Mouse (Mus musculus) ES-Bruce4 (cell line): ENCODE measurements around the gene Rtkn. TPM values are rescaled to one million over a fixed set of nuclear protein-coding genes. Genes with fewer than 3 reads are reported as not detected.

Experiments
- H3K27ac ChIP-seq: 2 replicates; pipeline ENCODE4 v1.5.1; 2012; ENCODE audit warnings: low read length, inconsistent platforms; ENCODE audit not compliant: insufficient read depth
- H3K27me3 ChIP-seq: 2 replicates; pipeline ENCODE4 v1.6.1; 2012; ENCODE audit warnings: mild to moderate bottlenecking, low read length, inconsistent platforms; ENCODE audit not compliant: control insufficient read depth, poor library complexity, insufficient read depth, severe bottlenecking
- H3K36me3 ChIP-seq: 2 replicates; pipeline ENCODE4 v1.6.1; 2012; ENCODE audit warnings: inconsistent platforms, mild to moderate bottlenecking, low read length, moderate library complexity; ENCODE audit not compliant: control insufficient read depth, poor library complexity, insufficient read depth, severe bottlenecking
- H3K4me1 ChIP-seq: one replicate; pipeline ENCODE4 v1.8.1; 2011; ENCODE audit warnings: low read length; ENCODE audit not compliant: control insufficient read depth, insufficient read depth
- H3K4me3 ChIP-seq: 2 replicates; pipeline ENCODE4 v1.5.1; 2011; ENCODE audit warnings: low read depth, mild to moderate bottlenecking, low read length
- H3K9ac ChIP-seq: 2 replicates; pipeline ENCODE4 v1.6.1; 2012; ENCODE audit warnings: low read depth, mild to moderate bottlenecking, inconsistent platforms; ENCODE audit not compliant: poor library complexity, severe bottlenecking
- H3K9me3 ChIP-seq: replicated peaks from 2 replicates; pipeline ENCODE4 v1.6.1; 2012; ENCODE audit warnings: mild to moderate bottlenecking, low read length, inconsistent platforms; ENCODE audit not compliant: control insufficient read depth, poor library complexity, insufficient read depth, severe bottlenecking
- CTCF ChIP-seq: IDR thresholded peaks from one replicate; pipeline ENCODE4 v1.8.1; 2011; ENCODE audit warnings: low read depth, low read length
- EP300 ChIP-seq: IDR thresholded peaks from 2 replicates; pipeline ENCODE4 v1.6.1; 2011; ENCODE audit warnings: low read depth, low read length; ENCODE audit not compliant: insufficient read depth
- POLR2A ChIP-seq: IDR thresholded peaks from one replicate; pipeline ENCODE4 v1.8.1; 2011; ENCODE audit warnings: low read length; ENCODE audit not compliant: insufficient read depth
- polyA plus RNA-seq: library from polyadenylated mRNA; stranded (reverse); fragments of >200 nt; gene quantifications from 2 replicates; pipeline ENCODE4 v1.2.4, GENCODE M21; 2011; ENCODE audit warnings: low read depth; ENCODE audit not compliant: missing spikeins, insufficient read depth, insufficient read length

Gene Rtkn
- polyA plus RNA-seq, 1 experiment, result 10.4 TPM

- H3K36me3 ChIP-seq, result 0 out of 2 replicates have a peak, but pooled peaks cover 4% of the 10 kb centered on the region
- H3K9me3 ChIP-seq, result no peaks in the 10 kb centered on the region
- TF ChIP-seq EP300 (no peak), POLR2A (peak; percentile 47), CTCF (no peak)
- H3K4me1 ChIP-seq, result no peaks in the 10 kb centered on the region
- peak within 1 kb of the TSS; percentile 86 for H3K9ac ChIP-seq
- H3K4me3 ChIP-seq, result peak within 1 kb of the TSS; percentile 85
- H3K27me3 ChIP-seq, result no peaks in the 10 kb centered on the region
- peak within 1 kb of the TSS; percentile 25 for H3K27ac ChIP-seq
Measured at GRCm38 (mm10) chr6:83120930-83121862, 14.1 kb upstream of the Rtkn start, which contains the start of gene Wbp1. Wbp1 (minus strand) TSS chr6:83121559.

GRCm38 (mm10) chr6:83121863-83122710 is 13.2 kb upstream of the Rtkn start:
- H3K36me3 ChIP-seq, result 0 out of 2 replicates have a peak, but pooled peaks cover under 1% of the 10 kb centered on the region
- peak overlapping the region; percentile 86 for H3K9ac ChIP-seq
- peak overlapping the region; percentile 85 for H3K4me3 ChIP-seq
- no peaks in the 10 kb centered on the region for H3K27me3 ChIP-seq
- H3K9me3 ChIP-seq, result no peaks in the 10 kb centered on the region
- TF ChIP-seq CTCF (no peak), POLR2A (no peak), EP300 (no peak)
- H3K27ac ChIP-seq, result peak overlapping the region; percentile 25; the same call in 1 of the 2 replicates
- no peaks in the 10 kb centered on the region for H3K4me1 ChIP-seq

- no peaks in the 10 kb centered on the region for H3K36me3 ChIP-seq
- no peak overlapping the region for H3K9ac ChIP-seq
- TF ChIP-seq CTCF, result no peak
- TF ChIP-seq EP300, result no peak
- TF ChIP-seq POLR2A, result no peak
- no peaks in the 10 kb centered on the region for H3K4me1 ChIP-seq
- no peaks in the 10 kb centered on the region for H3K27me3 ChIP-seq
- no peaks in the 10 kb centered on the region for H3K9me3 ChIP-seq
- no peak overlapping the region for H3K27ac ChIP-seq
- H3K4me3 ChIP-seq, result no peak overlapping the region
Measured at GRCm38 (mm10) chr6:83122961-83123360, 12.3 kb upstream of the Rtkn start.

GRCm38 (mm10) chr6:83124851-83125312 is 10.4 kb upstream of the Rtkn start:
- H3K36me3 ChIP-seq, result no peaks in the 10 kb centered on the region
- H3K27me3 ChIP-seq, result no peaks in the 10 kb centered on the region
- no peak for TF ChIP-seq POLR2A
- no peak for TF ChIP-seq CTCF
- TF ChIP-seq EP300, result no peak
- peak overlapping the region; percentile 78 for H3K4me3 ChIP-seq
- H3K9me3 ChIP-seq, result no peaks in the 10 kb centered on the region
- H3K4me1 ChIP-seq, result no peaks in the 10 kb centered on the region
- no peak overlapping the region for H3K27ac ChIP-seq
- H3K9ac ChIP-seq, result peak overlapping the region; percentile 67

- Histone ChIP-seq H3K9ac (peak within 1 kb of the TSS; percentile 67), H3K36me3 (no peaks in the 10 kb centered on the region), H3K27ac (peak within 1 kb of the TSS; percentile 21; the same call in 1 of the 2 replicates), H3K4me3 (peak within 1 kb of the TSS; percentile 78), H3K27me3 (no peaks in the 10 kb centered on the region), H3K4me1 (no peaks in the 10 kb centered on the region), H3K9me3 (no peaks in the 10 kb centered on the region)
- no peak for TF ChIP-seq POLR2A
- no peak for TF ChIP-seq EP300
- no peak for TF ChIP-seq CTCF
Measured at GRCm38 (mm10) chr6:83125331-83125730, 9.9 kb upstream of the Rtkn start, which contains the start of gene Ino80b. Ino80b (minus strand) TSS chr6:83125431.
